Mouse (Mus musculus) megakaryocyte, adult 5-6 weeks (primary cell): ENCODE data around the gene Lmod2. TPM values are rescaled to one million over a fixed set of nuclear protein-coding genes. Genes with fewer than 3 reads are reported as not detected.
A peak's percentile ranks its signal among the peaks of the same experiment; 100 is the strongest.

Experiments used
- ATAC-seq: 2 replicates; pipeline ENCODE4 v1.8.0; 2016; ENCODE audit warnings: mild to moderate bottlenecking, inconsistent platforms; ENCODE audit not compliant: poor library complexity, severe bottlenecking
- total RNA-seq, 2 experiments: library from RNA; stranded (forward) in 1 of 2; stranded (reverse) in 1 of 2; fragments of 153-499, 151-499 nt in 1 of 2; fragments of 221-1000, 200-1000 nt in 1 of 2; gene quantifications; 2 replicates each; pipeline versions ENCODE4 v1.2.3 to v1.2.4; 2015 to 2017

Gene Lmod2
- total RNA-seq, 2 experiments from 2014 or later: not detected

DNA sequence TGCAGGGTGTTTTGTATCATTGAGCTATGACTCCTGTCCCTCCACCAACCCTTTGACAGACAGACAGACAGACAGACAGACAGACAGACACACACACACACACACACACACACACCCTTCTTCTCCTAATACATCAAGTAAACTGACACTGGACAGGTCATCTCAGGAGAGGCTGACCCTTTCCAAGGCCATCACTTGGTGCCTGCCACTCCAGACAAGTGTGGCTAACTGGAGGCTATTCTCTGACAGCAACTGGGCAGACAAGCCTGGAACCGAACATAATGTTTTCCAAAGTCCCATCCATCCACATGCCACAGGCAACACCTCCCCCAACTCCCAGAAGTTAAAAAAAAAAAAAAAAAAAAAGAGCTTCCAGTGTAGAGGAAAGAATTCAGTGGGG is 4.1 kb downstream of the Lmod2 start:
- no peak for ATAC-seq

DNA sequence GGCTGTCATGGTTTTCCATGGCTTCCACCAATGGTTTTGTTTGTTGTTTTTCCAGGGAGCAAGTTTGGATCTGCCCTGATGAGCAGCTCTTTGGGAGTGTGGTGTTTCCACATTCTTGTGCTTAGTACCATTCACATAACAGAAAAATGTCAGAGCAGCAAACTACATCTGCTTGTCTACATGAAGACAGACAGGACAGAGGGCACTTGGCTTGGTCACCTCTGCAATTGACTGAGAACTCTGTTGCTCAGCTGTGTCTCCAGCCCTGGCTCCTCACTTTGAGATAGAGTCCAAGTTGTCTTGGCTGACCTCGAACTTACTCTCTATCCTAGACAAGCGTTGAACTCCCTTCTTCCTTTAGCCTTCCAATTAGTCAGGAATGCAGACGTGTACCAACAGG is 4.8 kb downstream of the Lmod2 start:
- no peak for ATAC-seq

- no peak for ATAC-seq
Observed at GRCm38 (mm10) chr6:24602993-24603392, 5.4 kb downstream of the Lmod2 start.

- ATAC-seq: no peak
Observed at GRCm38 (mm10) chr6:24604289-24604688, 6.7 kb downstream of the Lmod2 start.

DNA sequence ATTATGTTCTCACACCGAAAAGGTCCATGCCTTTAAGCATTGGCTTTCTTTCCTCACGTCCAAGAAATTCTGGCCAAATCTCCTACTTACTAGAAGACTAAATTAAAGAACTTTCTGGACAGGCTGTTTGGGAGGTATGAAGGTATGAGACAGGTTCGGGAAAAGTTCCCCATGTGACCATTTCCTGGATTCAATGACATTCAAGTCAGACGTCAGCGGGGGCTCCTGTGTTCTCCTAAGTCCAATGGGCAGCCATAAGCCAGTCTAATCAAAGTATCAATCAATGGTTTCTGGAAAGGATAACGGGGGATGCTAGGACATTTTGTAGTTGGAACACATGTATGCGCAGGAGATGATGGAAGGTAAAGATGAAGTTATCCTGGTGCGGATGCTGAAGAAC is 8.1 kb downstream of the Lmod2 start:
- ATAC-seq: no peak

DNA sequence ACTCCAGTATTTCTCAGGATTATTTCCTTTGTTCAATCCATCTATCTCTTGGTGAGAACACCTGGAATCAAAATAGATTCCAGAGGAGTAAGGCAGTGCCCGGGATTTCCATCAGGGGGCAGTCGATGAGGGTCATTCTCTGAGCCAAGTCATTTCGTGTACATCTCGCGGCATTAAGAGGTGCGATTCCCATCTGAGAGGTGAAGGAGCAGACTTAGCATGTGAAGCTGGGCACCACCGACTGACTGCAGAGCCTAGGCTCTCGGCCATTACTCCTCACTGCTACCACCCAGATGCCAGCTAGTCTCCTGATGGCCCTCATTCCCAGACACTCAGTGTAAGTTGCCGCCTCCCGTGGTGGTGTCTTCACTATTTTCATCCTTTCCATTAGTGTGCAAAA is 8.9 kb downstream of the Lmod2 start:
- no peak for ATAC-seq

- no peak for ATAC-seq
Observed at GRCm38 (mm10) chr6:24607531-24607930, 10.0 kb downstream of the Lmod2 start.

- no peak for ATAC-seq
Observed at GRCm38 (mm10) chr6:24608129-24608528, 10.6 kb downstream of the Lmod2 start.

DNA sequence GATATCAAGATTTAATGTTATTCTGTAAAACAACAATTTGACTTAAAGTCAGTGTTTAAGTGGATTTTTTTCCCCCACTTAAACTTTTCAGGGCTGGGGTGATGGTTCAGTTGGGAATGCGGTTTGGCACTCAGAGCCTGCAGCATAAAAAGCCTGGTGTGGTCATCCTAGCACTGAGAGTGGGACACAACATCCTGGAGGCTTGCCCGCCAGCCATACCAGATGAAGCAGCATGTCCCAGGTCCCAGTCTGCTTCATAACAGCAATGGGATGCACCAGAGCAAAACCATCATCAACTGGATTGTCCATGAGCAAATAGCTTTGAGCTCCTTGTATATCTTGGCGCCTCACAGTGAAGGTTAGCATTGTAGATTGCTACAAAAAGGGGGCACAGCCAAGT is 11.1 kb downstream of the Lmod2 start:
- no peak for ATAC-seq

GRCm38 (mm10) chr6:24609531-24609930 is 12.0 kb downstream of the Lmod2 start:
- ATAC-seq: no peak

- ATAC-seq: no peak
Observed at GRCm38 (mm10) chr6:24610358-24610757, 12.8 kb downstream of the Lmod2 start.

GRCm38 (mm10) chr6:24612074-24612755 is 14.7 kb downstream of the Lmod2 start:
- no peak for ATAC-seq

GRCm38 (mm10) chr6:24613346-24613745 is 15.8 kb downstream of the Lmod2 start:
- no peak for ATAC-seq

- ATAC-seq: no peak
Observed at GRCm38 (mm10) chr6:24613918-24614317, 16.4 kb downstream of the Lmod2 start.

GRCm38 (mm10) chr6:24616746-24617145 is 19.2 kb downstream of the Lmod2 start:
- ATAC-seq: no peak

DNA sequence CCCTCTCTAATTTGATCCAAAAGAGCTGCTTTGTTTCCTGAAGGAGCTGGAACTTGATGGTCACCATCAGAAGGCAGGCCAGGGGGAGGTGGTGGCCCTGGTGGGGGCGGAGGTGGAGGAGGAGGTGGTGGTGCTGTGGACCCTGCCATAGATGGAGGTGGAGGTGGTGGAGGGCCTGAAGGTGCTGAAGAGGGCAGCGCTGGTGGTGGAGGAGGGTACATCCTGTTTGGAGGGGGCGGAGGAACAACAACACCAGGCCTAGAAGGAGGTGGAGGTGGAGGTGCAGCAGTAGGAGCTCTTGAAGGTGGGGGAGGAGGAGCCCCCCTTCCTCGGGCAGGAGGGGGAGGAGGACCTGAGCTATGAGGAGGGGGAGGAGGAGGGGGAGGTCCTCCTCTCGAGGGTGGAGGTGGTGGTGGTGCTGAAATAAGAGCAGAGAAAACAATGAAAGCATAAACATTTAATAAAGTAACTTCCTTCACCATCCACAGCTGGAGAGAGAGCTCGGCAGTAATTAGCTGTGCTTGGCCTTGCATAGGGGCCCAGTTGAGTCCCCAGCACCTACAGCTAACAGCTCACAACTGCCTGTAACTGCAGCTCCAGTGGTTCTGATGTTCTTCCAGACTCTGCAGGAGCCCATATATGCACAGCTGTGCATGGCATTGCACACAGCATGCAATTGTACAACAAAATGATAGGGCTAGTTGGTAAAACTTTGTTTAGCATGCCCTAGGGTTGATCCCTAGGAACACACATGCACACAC is 21.9 kb downstream of the Lmod2 start:
- ATAC-seq: no peak

- no peak for ATAC-seq
Observed at GRCm38 (mm10) chr6:24620936-24621335, 23.4 kb downstream of the Lmod2 start.

DNA sequence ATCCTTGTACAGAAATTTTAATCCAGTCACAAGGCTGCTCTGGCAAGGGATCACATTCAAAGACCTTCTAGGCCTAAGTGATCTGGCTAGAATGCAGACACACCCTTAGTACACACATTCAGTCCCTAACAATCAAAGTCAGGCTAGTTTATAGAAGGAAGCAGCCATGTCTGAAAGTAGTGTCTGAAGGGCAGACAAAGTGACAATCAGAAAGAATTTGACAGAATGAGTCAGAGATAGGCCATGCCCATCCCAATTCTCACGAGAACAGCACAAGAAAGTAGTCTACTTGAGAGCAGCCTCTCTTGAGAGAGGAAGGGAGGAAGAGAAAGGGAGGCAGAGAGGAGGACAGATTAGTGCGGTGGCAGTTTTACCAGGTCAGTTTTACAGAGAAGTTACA is 24.5 kb downstream of the Lmod2 start:
- no peak for ATAC-seq

DNA sequence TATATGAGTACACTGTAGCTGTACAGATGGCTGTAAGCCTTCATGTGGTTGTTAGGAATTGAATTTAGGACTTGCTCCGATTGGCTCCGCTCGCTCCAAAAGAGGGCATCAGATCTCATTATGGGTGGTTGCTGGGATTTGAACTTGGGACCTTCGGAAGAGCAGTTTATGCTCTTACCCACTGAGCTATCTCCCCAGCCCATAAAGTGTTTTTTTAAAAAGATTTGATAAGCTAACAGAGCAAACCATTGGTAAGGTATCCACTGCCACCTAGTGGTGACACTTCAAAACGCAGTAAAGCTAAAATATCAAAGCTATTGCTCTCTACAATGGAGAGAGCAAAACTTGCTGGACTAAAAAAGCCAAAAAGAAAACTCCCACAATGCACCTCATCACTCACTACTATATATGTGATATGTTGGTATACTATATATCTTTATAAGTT is 30.0 kb downstream of the Lmod2 start:
- ATAC-seq: peak; percentile 87

DNA sequence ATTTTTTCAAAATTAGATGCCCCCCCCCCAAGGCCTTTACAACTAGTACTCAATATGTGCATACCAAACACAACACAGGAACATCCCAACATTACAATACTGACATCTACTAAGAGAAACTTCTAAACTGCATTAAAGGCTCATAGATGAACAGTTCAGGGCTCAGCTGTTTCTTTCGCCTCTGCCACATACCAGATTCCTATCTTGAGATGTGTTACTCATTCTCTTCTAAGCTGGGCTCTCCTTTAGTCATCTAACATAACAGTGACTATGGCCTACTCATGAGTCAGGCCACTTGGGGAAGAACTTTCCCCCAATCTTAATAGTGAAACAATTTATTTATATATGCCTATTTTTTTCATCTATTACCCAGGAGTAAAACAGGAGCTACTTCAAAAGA is 30.9 kb downstream of the Lmod2 start:
- ATAC-seq: no peak

- no peak for ATAC-seq
Observed at GRCm38 (mm10) chr6:24632061-24632460, 34.5 kb downstream of the Lmod2 start.

DNA sequence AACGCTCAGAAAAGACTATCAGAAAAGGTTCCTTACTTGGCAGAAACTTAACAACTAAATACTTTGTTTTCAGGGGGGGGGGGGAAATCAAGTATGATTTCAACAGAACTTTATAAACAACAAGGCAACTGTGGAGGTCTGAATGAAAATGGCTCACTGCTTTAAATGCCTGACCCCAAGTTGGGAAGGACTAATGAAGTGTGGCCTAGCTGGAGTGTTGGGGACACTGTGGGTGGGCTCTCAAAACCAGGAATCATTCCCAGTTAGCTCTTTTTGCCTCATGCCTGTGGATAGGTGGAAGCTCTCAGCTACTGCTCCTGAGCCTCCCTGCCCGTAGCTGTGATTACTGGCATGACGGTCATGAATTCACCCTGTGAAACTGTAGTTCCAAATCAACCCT is 36.5 kb downstream of the Lmod2 start:
- ATAC-seq: no peak
